Mouse (Mus musculus) heart, postnatal 0 days (tissue): ENCODE results near the gene Manbal. TPM values are rescaled to one million over a fixed set of nuclear protein-coding genes. Genes with fewer than 3 reads are reported as not detected.
A peak's percentile ranks its signal among the peaks of the same experiment; 100 is the strongest.

ENCODE experiments used
- ATAC-seq: fragments of 200-750 bp; cut with Nextera tagmentation; 2 replicates; pipeline ENCODE4 v1.8.0; 2017; ENCODE audit warnings: low read depth, moderate number of reproducible peaks, moderate library complexity; ENCODE audit not compliant: insufficient read depth
- DNase-seq: peaks from one replicate; pipeline ENCODE4 v3.0.0-alpha.2; 2016; ENCODE audit warnings: low spot score
- H3K27ac ChIP-seq: fragments of 300-500 bp; sonication (generic); 2 replicates; pipeline ENCODE4 v1.5.1; 2014; ENCODE audit warnings: low read depth, mild to moderate bottlenecking
- H3K27me3 ChIP-seq: fragments of 300-500 bp; sonication (generic); 2 replicates; pipeline ENCODE4 v1.6.1; 2014; ENCODE audit warnings: low read length, mixed read lengths; ENCODE audit not compliant: control insufficient read depth, insufficient read depth
- H3K36me3 ChIP-seq: fragments of 300-500 bp; sonication (generic); replicated peaks from 2 replicates; pipeline ENCODE4 v1.6.1; 2014; ENCODE audit warnings: low read length, mixed read lengths; ENCODE audit not compliant: control insufficient read depth, insufficient read depth
- H3K4me1 ChIP-seq: fragments of 300-500 bp; sonication (generic); 2 replicates; pipeline ENCODE4 v1.6.1; 2014; ENCODE audit warnings: antibody characterized with exemption; ENCODE audit not compliant: control insufficient read depth, insufficient read depth
- H3K4me2 ChIP-seq: fragments of 300-500 bp; sonication (generic); 2 replicates; pipeline ENCODE4 v1.6.1; 2014; ENCODE audit warnings: low read depth, mild to moderate bottlenecking, low read length, moderate library complexity
- H3K4me3 ChIP-seq: fragments of 300-500 bp; sonication (generic); 2 replicates; pipeline ENCODE4 v1.5.1; 2014; ENCODE audit warnings: low read depth, low read length
- H3K9ac ChIP-seq: fragments of 300-500 bp; sonication (generic); replicated peaks from 2 replicates; pipeline ENCODE4 v1.6.1; 2014; ENCODE audit warnings: low read depth, low read length, mixed read lengths
- H3K9me3 ChIP-seq: fragments of 300-500 bp; sonication (generic); replicated peaks from 2 replicates; pipeline ENCODE4 v1.6.1; 2016; ENCODE audit warnings: low read length; ENCODE audit not compliant: control insufficient read depth
- CTCF ChIP-seq: IDR thresholded peaks from 2 replicates; pipeline ENCODE4 v1.5.1; 2016; ENCODE audit warnings: antibody characterized with exemption, control low read depth, low read depth
- EP300 ChIP-seq: IDR thresholded peaks from 2 replicates; pipeline ENCODE4 v1.6.1; 2016; ENCODE audit warnings: antibody characterized with exemption, low read depth
- WGBS: fragments of 180-500 bp; shearing (Covaris S2); extraction: QIAGEN DNeasy Blood & Tissue Kit; methylation state at CpG from one replicate; pipeline ENCODE4 v1.1.7; 2014; 5-methylcytosine and 5-hydroxymethylcytosine counted together
- polyA plus RNA-seq: library from polyadenylated mRNA; unstranded; fragments of >200 nt; fragmentation: Nextera tagmentation; extraction: Ambion mirVana; gene quantifications from 2 replicates; pipeline ENCODE4 v1.2.1, GENCODE M21; 2015
- total RNA-seq: library from RNA; depleted of rRNA; stranded (reverse); fragments of >200 nt; gene quantifications from 2 replicates; pipeline ENCODE4 v1.2.3, GENCODE M21; 2014; ENCODE audit warnings: low replicate concordance

Manbal gene
- total and polyA plus RNA-seq, 2 experiments from 2014 or later, result 23.6 to 55.5 TPM

DNA sequence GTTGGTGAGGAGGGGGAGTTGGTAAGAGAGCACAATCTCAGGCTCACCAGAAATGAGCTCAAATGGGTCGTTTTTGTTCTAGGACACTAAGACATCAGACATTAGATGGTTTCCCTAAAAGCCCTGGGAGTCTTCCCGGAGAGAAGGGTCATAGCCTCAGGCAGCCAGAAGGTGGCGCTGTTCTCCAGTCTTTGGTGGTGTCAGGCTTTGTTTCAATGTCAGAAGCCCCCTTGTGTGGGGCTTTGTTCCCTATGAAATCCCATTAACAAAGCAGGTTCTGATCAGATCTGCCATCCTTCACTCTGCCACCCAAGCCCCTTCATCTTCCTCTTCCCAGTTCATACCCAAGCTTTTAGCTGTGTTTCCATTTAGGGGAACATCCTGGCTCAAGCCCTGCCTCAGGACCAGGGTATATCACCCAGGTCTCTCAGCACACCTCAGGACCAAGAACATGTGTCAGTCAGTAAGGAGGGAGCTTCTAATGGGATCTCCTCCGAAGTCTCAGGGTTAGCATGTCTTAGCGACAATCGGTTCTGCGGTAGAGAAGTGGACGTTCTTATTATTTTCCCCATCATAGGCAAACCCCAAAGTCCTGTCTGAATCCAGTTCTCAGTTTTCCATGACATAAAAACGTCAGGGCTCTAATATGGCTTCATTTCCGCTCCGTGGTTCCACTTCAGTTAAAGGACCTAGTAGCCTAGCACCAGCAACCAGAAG, 25.7 kb upstream of the Manbal start:
- H3K27ac ChIP-seq, result no peak overlapping the region
- no peak for ATAC-seq

DNA sequence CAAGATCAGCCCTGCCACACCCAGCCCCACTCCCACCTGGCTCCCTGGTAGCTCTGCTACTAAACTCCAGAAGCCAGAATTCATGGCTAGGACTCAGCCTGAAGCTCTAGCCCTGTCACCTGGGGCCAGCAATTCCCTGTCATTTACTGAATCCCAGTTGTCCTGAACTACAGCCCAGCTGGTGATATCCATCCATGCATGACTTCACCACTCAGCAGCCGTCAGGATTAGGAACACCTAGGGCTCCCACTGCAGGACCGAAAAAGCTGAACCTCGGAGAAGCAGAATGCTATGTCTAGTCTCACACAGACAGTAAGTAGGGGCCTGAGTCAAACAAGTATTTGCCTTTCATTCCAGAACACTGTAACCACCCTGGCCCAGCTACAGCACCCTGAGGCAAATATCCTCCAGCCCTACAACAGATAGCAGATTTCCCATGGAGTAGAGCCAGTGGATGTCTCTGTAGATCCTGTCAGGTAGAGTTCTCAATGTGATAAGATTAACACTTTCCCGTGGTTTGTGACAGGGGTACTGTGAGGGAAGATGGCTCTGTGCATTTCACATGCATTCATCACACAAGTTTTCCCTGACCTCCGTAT, 25.0 kb upstream of the Manbal start:
- no peak overlapping the region for H3K4me3 ChIP-seq
- no peak for DNase-seq
- H3K4me2 ChIP-seq, result no peak overlapping the region
- ATAC-seq, result no peak
- TF ChIP-seq CTCF (no peak), EP300 (no peak)
- H3K27me3 ChIP-seq, result 0 out of 2 replicates have a peak, but pooled peaks cover 7% of the 10 kb centered on the region
- H3K9me3 ChIP-seq, result no peaks in the 10 kb centered on the region
- no peak overlapping the region for H3K27ac ChIP-seq
- no peaks in the 10 kb centered on the region for H3K36me3 ChIP-seq
- no peaks in the 10 kb centered on the region for H3K4me1 ChIP-seq
- no peak overlapping the region for H3K9ac ChIP-seq
- WGBS, result 51% methylated on average over 5 of the region's 5 CpGs

More for the DNA sequence above, 25.7 kb upstream of the Manbal start:
- Histone ChIP-seq H3K27me3 (0 out of 2 replicates have a peak, but pooled peaks cover 7% of the 10 kb centered on the region), H3K9me3 (no peaks in the 10 kb centered on the region), H3K4me3 (no peak overlapping the region), H3K36me3 (no peaks in the 10 kb centered on the region), H3K9ac (no peak overlapping the region), H3K4me2 (no peak overlapping the region), H3K4me1 (no peaks in the 10 kb centered on the region)
- WGBS, result 36% methylated on average over 11 of the region's 11 CpGs
- TF ChIP-seq EP300 (no peak), CTCF (peak; percentile 80)
- DNase-seq, result peak; percentile 27

DNA sequence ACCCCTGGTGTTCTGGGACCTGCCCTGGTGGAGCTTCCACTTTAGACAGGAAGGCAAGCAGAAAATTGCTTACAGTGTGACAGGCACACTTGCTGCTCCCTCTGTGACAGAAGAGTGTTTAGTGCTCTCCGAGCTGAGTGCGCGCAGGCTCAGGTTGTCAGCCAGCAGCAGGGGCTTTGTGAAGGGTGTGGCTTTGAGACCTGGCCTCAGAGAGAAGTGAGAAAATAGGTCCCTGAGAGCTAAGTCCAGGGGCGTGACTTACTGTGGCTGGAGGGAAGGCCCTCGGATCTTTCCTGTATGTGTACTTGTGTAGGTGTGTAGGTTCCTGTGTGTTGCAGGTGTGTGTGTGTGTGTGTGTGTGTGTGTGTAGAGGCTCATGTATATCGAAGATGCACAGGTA, 24.1 kb upstream of the Manbal start:
- WGBS, result 78% methylated on average over 6 of the region's 6 CpGs
- no peak overlapping the region for H3K4me2 ChIP-seq
- TF ChIP-seq EP300 (no peak), CTCF (no peak)
- 0 out of 2 replicates have a peak, but pooled peaks cover 7% of the 10 kb centered on the region for H3K27me3 ChIP-seq
- no peak overlapping the region for H3K4me3 ChIP-seq
- DNase-seq (no peak), ATAC-seq (no peak)
- no peaks in the 10 kb centered on the region for H3K4me1 ChIP-seq
- H3K9ac ChIP-seq, result no peak overlapping the region
- H3K27ac ChIP-seq, result no peak overlapping the region
- no peaks in the 10 kb centered on the region for H3K9me3 ChIP-seq
- no peaks in the 10 kb centered on the region for H3K36me3 ChIP-seq

DNA sequence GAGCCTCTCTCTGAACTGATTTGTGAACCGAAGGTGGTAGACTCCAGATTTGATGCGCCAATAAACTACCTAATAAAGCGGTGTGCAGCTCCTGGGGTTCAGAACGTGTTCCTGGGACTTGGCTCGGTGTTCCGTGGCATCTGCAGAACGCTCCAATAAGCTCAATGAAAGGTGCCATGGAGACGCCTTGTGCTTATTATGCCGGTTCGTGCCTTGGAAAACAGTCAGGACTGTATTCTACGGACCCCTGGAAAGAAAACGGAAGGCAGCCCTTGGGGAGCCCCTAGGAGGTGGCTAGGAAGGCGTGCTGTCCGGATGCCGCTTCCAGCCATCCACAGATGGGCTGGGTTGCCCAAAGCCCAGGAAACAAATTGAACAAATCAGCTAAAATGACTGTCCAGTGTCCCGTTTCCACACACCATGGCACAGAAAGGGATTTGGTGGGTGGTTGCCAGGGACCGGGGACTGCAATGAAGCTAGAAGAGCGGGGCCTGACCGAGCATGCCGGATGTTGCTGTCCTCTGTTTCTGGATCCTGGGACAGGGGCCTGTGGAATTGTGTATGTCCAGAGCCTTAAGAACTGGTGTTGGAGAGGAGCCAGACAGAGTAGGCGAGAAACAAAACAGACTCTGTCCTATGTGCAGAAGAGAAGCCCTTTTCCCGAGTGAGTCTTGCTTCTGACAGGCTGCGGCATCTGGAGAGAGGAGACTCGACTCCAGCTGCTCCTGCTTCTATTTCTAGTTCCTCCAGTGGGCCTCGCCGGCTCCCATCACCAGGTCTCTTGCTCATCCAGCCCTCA, 19.8 kb upstream of the Manbal start, which contains the start of gene Ghrh:
Gene Ghrh (minus strand): TSS at position 146 of the 799 bp plus-strand sequence.
- ATAC-seq (peak; percentile 70), DNase-seq (peak; percentile 28)
- H3K4me2 ChIP-seq, result no peak within 1 kb of the TSS
- no peaks in the 10 kb centered on the region for H3K27me3 ChIP-seq
- WGBS, result 65% methylated on average over 26 of the region's 26 CpGs
- H3K4me3 ChIP-seq, result no peak within 1 kb of the TSS
- TF ChIP-seq CTCF, result no peak
- TF ChIP-seq EP300, result no peak
- no peaks in the 10 kb centered on the region for H3K9me3 ChIP-seq
- H3K36me3 ChIP-seq, result no peaks in the 10 kb centered on the region
- H3K27ac ChIP-seq, result peak within 1 kb of the TSS; percentile 69
- H3K4me1 ChIP-seq, result no peaks in the 10 kb centered on the region
- no peak within 1 kb of the TSS for H3K9ac ChIP-seq

DNA sequence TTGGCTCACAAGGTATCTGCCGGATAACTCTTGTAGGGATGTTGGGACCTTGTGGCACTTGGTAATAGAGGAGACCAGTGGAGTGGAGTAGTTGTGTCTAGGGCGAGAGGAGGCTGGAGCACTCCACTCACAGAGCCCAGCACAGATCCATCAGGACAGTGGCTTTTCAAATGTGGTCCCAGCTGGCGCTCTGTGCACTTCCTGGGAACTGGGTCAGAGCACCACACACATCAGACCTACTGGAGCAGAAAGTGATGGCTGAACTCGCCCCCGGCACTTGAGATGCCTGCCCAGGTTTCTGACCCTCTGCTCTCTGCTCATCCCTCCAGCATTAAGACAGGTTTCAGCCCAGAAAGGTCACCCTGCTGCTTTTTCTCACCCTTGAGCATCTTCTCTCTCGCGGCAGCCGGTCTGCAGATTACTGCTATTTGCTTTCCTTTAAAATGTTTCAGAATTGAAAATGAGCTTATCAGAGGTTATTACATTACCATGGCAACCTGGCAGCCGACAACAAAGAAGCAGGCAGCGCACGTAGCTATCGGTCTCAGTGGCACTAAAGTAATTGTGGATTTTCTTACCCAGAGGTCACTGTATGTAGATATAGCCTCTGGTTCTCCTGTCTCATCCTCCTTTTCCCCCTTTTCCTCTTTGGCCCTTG, 18.1 kb upstream of the Manbal start:
- ATAC-seq (no peak), DNase-seq (no peak)
- H3K27me3 ChIP-seq, result no peaks in the 10 kb centered on the region
- H3K9me3 ChIP-seq, result no peaks in the 10 kb centered on the region
- TF ChIP-seq CTCF (no peak), EP300 (no peak)
- no peak overlapping the region for H3K4me2 ChIP-seq
- no peak overlapping the region for H3K4me3 ChIP-seq
- no peaks in the 10 kb centered on the region for H3K36me3 ChIP-seq
- WGBS, result 63% methylated on average over 12 of the region's 12 CpGs
- H3K4me1 ChIP-seq, result no peaks in the 10 kb centered on the region
- H3K9ac ChIP-seq, result no peak overlapping the region
- no peak overlapping the region for H3K27ac ChIP-seq
